Mouse (Mus musculus): Measurements from ENCODE around the gene Pabpn1l. TPM values are rescaled to one million over a fixed set of nuclear protein-coding genes. Genes with fewer than 3 reads are reported as not detected.

The Pabpn1l gene
- total RNA-seq (2021): not detected

DNA sequence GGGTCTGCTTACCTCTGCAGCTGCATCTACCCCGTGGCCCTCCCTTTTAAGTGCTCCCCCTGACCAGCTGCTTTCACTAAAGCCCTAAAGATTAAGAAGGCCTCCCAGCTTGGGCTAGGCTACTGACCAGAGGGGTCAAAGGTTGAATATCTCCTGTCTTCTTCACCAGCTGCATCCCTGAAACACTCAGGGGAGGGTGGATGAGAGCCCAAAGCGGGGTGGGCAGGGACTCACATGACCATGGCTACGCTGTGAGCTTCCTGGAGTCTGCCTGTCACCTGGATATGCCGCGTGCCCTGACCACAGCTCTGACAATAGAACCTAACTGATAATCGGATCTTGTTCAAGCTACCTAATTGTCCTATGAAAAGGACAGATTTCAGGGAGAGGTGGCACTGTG, at the start of gene Pabpn1l:
Gene Pabpn1l, minus strand, starts transcription at position 13 of the 400 bp plus-strand sequence.
- intact Hi-C loops (cut with DNase I): no loop called here

GRCm38 (mm10) chr8:122671894-122672293, 49.4 kb upstream of the Pabpn1l start:
- no peak for DNase-seq
- intact Hi-C loops (cut with DNase I): no loop called here

More for the DNA sequence above, at the start of gene Pabpn1l:
- no peak for DNase-seq

GRCm38 (mm10) chr8:122670718-122671117, 48.2 kb upstream of the Pabpn1l start:
- intact Hi-C loops (cut with DNase I): no loop called here
- DNase-seq: no peak

GRCm38 (mm10) chr8:122670001-122670400, 47.5 kb upstream of the Pabpn1l start:
- intact Hi-C loops (cut with DNase I): no loop called here
- DNase-seq: no peak

DNA sequence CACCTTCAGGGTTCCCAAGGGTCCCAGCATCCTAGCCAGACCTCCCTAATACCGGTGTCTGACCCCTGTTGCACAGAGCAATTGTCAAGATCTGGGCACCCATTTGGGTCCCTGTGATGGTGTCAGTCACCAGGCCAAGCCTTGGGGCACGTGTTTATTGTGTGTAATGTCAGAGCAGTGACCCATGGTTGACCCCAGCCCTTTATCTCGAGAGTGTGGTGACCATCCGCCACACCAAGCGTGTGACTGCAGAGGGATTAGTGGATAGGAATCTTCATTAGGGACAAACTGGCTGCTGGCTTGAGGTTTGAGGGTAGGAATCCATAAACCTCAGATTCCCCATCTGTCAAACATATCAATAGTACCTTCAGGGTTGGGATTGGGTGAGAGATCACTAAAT, 46.8 kb upstream of the Pabpn1l start:
- intact Hi-C loops (cut with DNase I): no loop called here
- no peak for DNase-seq

- intact Hi-C loops (cut with DNase I): no loop called here
Measured at GRCm38 (mm10) chr8:122667854-122668253, 45.3 kb upstream of the Pabpn1l start.

DNA sequence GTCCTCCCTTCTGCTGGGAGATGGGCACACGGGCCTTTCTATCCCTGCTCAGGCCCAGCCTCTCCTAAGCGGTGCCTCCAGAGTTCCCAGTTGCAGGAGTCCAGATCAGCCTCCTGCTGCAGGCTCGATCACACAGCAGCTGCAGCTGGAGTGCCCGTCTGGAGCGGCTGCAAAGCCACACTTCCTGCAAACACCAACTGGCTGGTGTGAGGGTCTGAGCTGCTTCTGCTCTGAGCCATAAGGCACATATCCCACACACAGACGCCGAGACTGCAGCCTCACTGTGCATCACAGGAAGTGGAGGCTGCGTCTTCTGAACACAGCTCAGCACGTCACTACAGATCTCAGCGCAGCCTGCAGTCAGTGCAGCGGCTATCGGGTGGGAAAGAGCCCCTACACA, 44.3 kb upstream of the Pabpn1l start:
- intact Hi-C loops (cut with DNase I): no loop called here

More at GRCm38 (mm10) chr8:122667854-122668253, 45.3 kb upstream of the Pabpn1l start:
- DNase-seq: peak in 1 of 2 experiments; percentile 15

GRCm38 (mm10) chr8:122666338-122666764, 43.8 kb upstream of the Pabpn1l start:
- intact Hi-C loops (cut with DNase I): no loop called here
- peak; percentile 69 to 72 for DNase-seq

More for the DNA sequence above, 44.3 kb upstream of the Pabpn1l start:
- peak in 1 of 2 experiments; percentile 49 for DNase-seq

DNA sequence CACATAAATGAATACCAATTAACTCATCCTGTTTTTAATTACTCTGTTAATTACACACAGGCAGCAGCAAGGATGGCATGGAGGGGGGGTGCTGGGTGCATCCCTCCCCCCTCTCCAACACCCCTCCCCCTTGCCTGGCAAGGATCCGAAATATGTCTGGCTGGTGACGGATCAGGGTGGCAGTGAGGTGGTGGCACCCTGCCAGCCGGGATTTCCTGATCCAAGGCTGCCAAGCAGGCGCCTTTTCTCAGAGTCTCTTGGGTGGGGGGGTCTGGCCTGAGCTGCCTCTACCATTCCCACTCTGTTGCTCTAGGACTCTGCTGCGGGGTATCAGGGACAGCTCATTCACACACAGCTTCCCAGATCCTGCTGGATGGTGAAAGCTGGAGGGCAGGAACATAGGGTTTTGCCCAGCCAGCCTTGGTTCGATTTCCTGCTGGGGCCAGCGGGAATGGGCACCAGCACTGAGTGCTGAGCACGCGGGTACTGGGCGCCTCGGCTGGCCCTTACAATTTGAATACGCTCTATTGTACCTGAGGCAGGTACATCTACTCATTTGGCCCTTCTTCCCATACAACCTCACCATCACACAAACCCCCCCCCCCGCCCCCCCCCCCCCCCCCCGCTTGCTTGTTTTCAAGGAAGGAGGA, 43.3 kb upstream of the Pabpn1l start:
- peak; percentile 80 to 86 for DNase-seq
- intact Hi-C loops (cut with DNase I): no loop called here

DNA sequence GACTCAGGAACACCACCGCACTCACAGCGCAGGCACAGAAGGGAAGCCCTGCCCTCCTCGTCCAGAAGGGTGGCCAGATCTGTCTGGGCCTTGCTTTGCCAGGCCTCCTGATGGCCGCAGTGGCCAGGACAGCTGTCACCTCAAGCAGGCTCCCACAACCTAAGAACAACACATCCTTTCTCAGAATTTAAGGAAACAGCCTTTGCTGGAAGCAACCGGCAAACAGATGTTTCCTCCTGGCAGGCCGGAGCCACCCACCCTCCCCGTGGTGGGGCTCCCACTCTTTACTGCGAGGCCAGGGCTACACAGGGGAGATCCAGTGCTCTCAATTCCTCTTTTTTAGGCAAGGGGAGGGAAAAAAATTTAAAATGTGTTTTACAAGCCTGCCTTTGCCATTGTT, 42.7 kb upstream of the Pabpn1l start:
- intact Hi-C loops (cut with DNase I): no loop called here
- peak; percentile 85 for DNase-seq

DNA sequence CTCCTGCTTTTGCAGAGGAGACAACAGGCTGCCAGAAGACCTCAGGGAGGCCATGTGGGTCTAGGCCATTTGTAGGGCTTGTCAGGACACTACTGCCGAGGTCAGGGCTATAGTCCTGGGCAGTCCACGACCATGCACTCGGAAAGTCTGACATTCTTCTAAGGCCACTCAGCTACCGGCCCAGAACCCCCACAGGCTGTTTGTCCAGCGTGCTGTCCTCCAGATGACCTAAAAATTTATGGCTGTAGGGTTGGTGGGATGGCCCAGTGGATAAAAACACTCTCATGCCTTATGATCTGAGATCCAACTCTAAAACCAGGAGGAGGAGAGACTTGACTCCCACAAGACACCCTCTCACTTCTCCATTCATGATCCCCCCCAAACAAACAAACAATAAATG, 41.1 kb upstream of the Pabpn1l start:
- intact Hi-C loops (cut with DNase I): no loop called here
- DNase-seq: no peak

DNA sequence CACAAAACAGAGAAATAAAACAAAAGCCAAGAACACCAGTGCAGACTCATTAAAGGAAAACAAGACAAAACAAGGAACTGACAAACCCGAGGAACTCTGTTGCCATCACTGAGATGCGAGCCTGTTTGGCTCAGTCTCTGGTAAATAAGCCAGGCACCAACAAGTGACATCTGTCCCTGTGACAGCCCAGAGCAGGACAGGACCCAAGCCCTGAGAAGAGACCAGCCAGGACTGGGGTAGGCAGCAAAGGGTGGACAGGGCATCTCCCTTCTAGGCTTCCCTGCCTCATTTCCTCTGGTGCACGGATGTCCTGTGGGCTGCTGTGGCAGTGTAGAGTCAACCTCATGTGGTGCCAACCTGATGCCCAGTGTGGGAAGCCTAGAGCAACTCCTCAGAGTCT, 40.6 kb upstream of the Pabpn1l start:
- DNase-seq: no peak

GRCm38 (mm10) chr8:122661894-122662293, 39.4 kb upstream of the Pabpn1l start:
- intact Hi-C loops (cut with DNase I): no loop called here
- no peak for DNase-seq

More for the DNA sequence above, 40.6 kb upstream of the Pabpn1l start:
- intact Hi-C loops (cut with DNase I): no loop called here

DNA sequence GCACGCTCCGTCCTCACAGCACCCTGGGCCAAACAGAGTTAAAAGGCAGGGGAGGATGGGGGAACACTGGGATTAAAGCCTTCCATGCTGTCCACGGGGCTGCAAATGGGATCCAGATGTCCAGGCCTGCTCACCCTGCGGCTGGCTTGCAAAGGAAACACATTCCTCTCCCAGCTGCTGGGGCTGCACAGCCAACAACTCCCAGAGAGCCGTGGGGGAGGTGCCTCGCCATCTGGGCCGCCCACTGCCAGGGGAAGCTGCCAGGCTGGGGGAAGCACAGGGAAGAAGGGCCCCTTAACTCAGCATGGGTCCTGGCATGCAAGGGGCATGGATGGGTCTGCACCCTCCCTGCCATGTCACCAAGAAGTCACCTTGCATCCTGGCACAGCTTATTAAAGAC, 38.6 kb upstream of the Pabpn1l start:
- peak; percentile 86 to 90 for DNase-seq
- intact Hi-C loops (cut with DNase I): no loop called here

- intact Hi-C loops (cut with DNase I): no loop called here
- DNase-seq: peak in 1 of 2 experiments; percentile 43
Measured at GRCm38 (mm10) chr8:122660022-122660421, 37.5 kb upstream of the Pabpn1l start.

GRCm38 (mm10) chr8:122658807-122659160, 36.2 kb upstream of the Pabpn1l start:
- DNase-seq: no peak
- intact Hi-C loops (cut with DNase I): no loop called here

GRCm38 (mm10) chr8:122658149-122658806, 35.7 kb upstream of the Pabpn1l start:
- intact Hi-C loops (cut with DNase I): no loop called here
- no peak for DNase-seq

DNA sequence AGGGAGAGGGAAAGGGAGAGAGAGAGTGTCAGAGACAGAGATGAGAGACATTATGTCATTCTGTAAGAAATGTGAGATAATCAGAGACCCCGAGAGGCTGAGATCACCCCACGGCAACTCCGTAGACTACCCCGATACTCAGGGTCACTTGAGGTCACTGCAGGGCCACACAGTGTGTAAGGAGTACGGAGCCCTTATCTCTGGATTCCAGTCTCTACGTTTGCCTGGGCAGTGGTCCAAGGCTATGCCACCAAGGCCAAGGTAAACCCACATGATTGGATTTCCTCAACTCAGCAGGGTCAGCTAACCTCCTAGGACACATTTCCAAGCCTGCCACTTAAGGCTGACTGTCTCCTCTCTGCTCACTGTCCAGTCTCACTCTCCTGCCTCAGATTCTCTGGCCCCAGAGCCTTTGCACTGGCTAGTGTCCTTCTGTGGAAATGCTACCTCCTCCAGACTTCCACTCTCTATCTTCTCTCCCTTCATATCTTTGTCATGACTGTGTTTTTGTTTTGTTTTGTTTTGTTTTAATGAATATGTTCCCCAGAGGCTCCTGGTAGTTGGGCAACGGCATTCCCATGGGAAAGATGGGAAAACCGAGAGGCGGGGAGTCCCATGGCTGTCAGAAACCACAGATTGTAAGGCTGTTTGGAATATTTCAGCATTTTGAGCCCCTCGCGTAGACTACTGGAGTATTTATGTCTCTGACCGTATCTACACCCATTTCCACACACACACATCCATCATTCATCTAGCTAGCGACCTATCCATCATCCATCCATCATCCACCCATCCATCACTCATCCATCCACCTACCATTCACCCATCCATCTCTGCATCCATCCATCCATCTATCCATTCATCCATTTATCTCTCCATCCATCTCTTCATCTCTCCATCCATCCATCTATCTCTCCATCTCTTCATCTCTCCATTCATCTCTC, 33.8 kb upstream of the Pabpn1l start:
- DNase-seq: peak; percentile 82 to 89
- intact Hi-C loops (cut with DNase I): no loop called here

DNA sequence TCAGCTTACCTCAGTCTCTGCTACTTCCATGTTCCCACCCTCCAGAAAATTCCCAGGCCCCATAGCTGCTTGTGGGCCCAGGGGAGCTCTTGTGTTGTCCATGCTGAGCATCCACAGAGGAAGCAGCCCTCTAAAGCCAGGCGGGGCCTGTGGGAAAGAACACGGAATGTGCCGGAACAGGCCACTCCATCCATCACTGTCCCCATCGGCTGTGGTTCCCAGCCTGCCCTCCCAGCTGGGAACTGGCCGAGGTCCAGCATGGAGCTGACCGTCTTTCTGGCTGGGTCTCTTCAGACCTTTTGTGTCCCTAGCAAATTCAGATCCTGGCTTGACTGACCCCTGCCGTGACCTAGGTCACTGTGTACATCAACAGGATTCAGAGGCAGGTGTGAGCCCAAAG, 32.2 kb upstream of the Pabpn1l start:
- intact Hi-C loops (cut with DNase I): no loop called here
- peak; percentile 60 to 65 for DNase-seq

DNA sequence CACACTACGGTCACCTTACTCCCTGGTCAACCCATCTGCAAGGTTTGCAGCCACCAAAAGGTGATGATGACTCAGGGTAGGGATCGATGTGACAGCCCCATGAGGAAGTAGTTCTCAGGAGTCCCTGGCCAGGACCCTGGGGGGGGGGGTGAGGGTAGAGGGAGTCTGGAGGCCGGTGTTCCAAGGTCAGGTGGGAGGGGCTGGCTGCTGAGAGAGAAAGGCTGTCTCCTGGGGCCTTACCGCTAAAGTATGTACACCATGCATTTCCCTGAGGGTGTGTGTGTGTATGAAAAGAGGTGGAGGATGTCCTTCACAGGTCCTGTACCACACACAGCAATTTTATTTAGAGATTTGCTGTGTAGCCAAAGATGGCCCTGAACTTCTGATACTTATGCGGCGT, 30.1 kb upstream of the Pabpn1l start:
- no peak for DNase-seq
- intact Hi-C loops (cut with DNase I): no loop called here

GRCm38 (mm10) chr8:122651326-122651921, 28.9 kb upstream of the Pabpn1l start:
- DNase-seq: peak; percentile 62 to 72
- intact Hi-C loops (cut with DNase I): no loop called here
